Mouse (Mus musculus) midbrain, embryonic 11.5 days (tissue): ENCODE measurements around the gene Mfge8. TPM values are rescaled to one million over a fixed set of nuclear protein-coding genes. Genes with fewer than 3 reads are reported as not detected.

Experiments
- polyA plus RNA-seq: library from polyadenylated mRNA; unstranded; fragments of >200 nt; fragmentation: Nextera tagmentation; extraction: Ambion mirVana; gene quantifications from 2 replicates; pipeline ENCODE4 v1.2.1, GENCODE M21; 2014

Mfge8 gene
- polyA plus RNA-seq, 1 experiment from 2014 or later = 70.6 TPM

Other genes with a start within 250 kb of the Mfge8 start
- gene Isg20, start 235.6 kb downstream of the Mfge8 start, polyA plus RNA-seq = 0.57 and 0.78 TPM in 2 replicates
- gene Acan, start 95.6 kb downstream of the Mfge8 start, polyA plus RNA-seq = not detected in 2 replicates
- 2.1 and 2.7 TPM in 2 replicates for gene Hapln3, start 18.0 kb downstream of the Mfge8 start, polyA plus RNA-seq
- gene Abhd2, start 124.1 kb upstream of the Mfge8 start, polyA plus RNA-seq = 11.6 and 11.7 TPM in 2 replicates
- 0.52 and 0.63 TPM in 2 replicates for gene Rlbp1, start 238.0 kb upstream of the Mfge8 start, polyA plus RNA-seq
- gene Fanci, start 242.9 kb upstream of the Mfge8 start, polyA plus RNA-seq = 18.7 and 20.2 TPM in 2 replicates